Mouse (Mus musculus): ENCODE results near the gene Serpina1e.
"Not testable (repeated sequence)": the region's sequence is repeated elsewhere in the genome, so short reads cannot be mapped to it uniquely, and the experiment has no call there.

The Serpina1e gene

GRCm38 (mm10) chr12:103962860-103963259, 4.1 kb upstream of the Serpina1e start:
- no peak for DNase-seq (ENCODE audit: low spot score in 2 of 2)

GRCm38 (mm10) chr12:103962337-103962736, 3.6 kb upstream of the Serpina1e start:
- no peak for DNase-seq (ENCODE audit: low spot score in 2 of 2)

GRCm38 (mm10) chr12:103961716-103962115, 2.9 kb upstream of the Serpina1e start:
- DNase-seq (ENCODE audit: low spot score in 2 of 2): no peak

- not testable (repeated sequence) for DNase-seq (ENCODE audit: low spot score in 2 of 2)
Measured at GRCm38 (mm10) chr12:103956555-103956954, 2.2 kb downstream of the Serpina1e start.

GRCm38 (mm10) chr12:103952972-103953371, 5.8 kb downstream of the Serpina1e start:
- not testable (repeated sequence) for DNase-seq (ENCODE audit: low spot score in 2 of 2)

- no peak for DNase-seq (ENCODE audit: low spot score in 2 of 2)
Measured at GRCm38 (mm10) chr12:103946243-103946642, 12.5 kb downstream of the Serpina1e start.

- DNase-seq (ENCODE audit: low spot score in 2 of 2): not testable (repeated sequence)
Measured at GRCm38 (mm10) chr12:103909181-103909580, 49.6 kb downstream of the Serpina1e start.

- not testable (repeated sequence) for DNase-seq (ENCODE audit: low spot score in 2 of 2)
Measured at GRCm38 (mm10) chr12:103907746-103908145, 51.0 kb downstream of the Serpina1e start.

GRCm38 (mm10) chr12:103904837-103905340, 53.9 kb downstream of the Serpina1e start, which contains the start of gene Serpina1c:
Gene Serpina1c (minus strand): TSS chr12:103904887.
- DNase-seq (ENCODE audit: low spot score in 2 of 2): not testable (repeated sequence)

- DNase-seq (ENCODE audit: low spot score in 2 of 2): not testable (repeated sequence)
Measured at GRCm38 (mm10) chr12:103901929-103902328, 56.8 kb downstream of the Serpina1e start.
